Mouse (Mus musculus): ENCODE measurements around the gene Tmem221.

DNA sequence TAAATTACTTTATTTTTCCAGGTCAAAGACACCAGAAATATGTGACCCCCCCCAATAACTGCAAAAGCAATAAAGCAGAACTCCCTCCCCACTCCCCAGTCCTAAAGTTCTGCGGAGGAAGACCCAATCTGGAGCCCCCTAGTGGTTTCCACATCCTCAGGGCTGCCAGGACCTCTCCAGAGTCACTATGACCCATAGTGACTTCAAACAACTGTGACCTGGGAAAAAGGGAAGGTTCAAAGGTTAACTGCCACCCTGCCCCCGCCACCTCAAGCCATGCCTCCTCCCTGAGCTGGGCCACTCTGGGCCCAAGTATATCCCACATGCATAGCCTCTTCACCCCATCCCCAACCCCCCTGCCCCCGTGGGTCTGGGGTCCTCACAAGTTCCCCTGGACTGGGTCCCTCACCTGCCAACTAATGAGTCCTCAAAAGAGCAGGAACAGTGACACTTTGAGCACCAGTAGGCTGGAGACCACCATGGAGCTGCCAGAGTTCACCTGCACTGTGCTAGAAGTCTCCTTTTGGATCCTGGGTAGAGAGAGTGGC is 24.3 kb downstream of the Tmem221 start:
- peak; percentile 25 for TF ChIP-seq CTCF (conservative IDR thresholded peaks at IDR 0.05; ENCODE audit: low read length)
- TF ChIP-seq NANOG (IDR thresholded peaks at IDR 0.05; ENCODE audit: borderline replicate concordance, low read length) = no peak
